Mouse (Mus musculus) liver, embryonic 14.5 days (tissue): ENCODE measurements at regions not wholly inside any gene's neighbourhood (a gene's known extent, or its start where the extent isn't known, plus 50 kb on each side); places are given as distances from the start of the nearest gene placed in this dataset.

Experiments used
- CTCF ChIP-seq: IDR thresholded peaks from 2 replicates; pipeline ENCODE4 v1.5.1; 2016; ENCODE audit warnings: antibody characterized with exemption, low read depth, control low read depth
- EP300 ChIP-seq: IDR thresholded peaks from 2 replicates; pipeline ENCODE4 v1.6.1; 2016; ENCODE audit warnings: antibody characterized with exemption, low read depth

GRCm38 (mm10) chr2:101321286-101321914 is 303.1 kb upstream of the Rag2 start:
- TF ChIP-seq EP300 (no peak), CTCF (no peak)
